Mouse (Mus musculus): ENCODE results near the gene Ankrd63. TPM values are rescaled to one million over a fixed set of nuclear protein-coding genes. Genes with fewer than 3 reads are reported as not detected.

The Ankrd63 gene
- total RNA-seq (2014; rRNA removed) (not detected in 2 replicates), polyA plus RNA-seq (2012; rRNA removed) (not detected in 2 replicates)

DNA sequence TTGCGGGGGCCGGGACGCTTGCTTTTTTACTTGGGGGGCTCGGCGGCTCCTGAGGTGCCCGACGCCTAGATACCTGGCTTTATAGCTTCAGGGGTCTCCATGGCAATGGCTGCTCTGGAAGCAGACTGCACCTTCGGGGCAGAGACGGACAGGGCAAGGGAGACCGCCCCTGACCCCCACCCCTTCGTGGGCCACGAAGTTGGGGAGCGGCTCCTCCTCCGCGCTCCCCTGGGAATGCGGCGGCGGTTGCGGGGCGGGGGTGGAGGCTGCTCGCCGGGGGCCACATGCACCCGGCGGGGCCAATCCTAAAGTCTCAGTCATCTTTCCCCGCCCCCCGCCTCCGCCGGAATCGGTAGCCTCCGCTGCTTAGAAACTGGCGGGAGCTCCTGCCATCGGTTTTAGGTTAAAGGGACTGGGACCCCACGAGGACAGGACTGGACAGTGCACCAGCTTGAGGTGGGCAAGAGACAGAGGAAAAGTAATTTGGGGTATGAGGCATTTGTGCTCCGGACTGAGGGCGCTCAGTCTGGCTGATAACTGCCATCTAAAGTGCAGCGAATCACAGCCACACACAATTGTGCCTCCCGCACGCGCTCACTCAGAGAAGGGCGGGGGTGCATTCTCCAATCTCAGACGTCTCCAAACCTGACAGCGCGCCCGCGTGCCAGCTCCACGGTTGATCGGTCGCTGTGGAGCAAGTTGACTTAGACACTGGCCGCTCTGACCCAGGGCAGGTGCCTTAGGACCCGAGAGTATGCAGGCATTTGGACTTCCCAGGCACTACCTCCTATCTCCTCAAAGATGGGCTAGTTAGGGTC, at the start of gene Ankrd63:
Gene Ankrd63, minus strand, starts transcription at position 51 of the 818 bp plus-strand sequence.
- H3K27ac ChIP-seq (replicated peaks; ENCODE audit: insufficient read depth, low read depth, low read length) = no peak within 1 kb of the TSS
- H3K4me3 ChIP-seq (ENCODE audit: insufficient read depth, low read depth, low read length) = peak within 1 kb of the TSS; percentile 65; the same call in 1 of the 2 replicates
- peaks cover 6% of the 10 kb centered on the region for H3K4me1 ChIP-seq (ENCODE audit: control insufficient read depth, insufficient read depth, low read length)
- peaks cover 27% of the 10 kb centered on the region for H3K27me3 ChIP-seq (ENCODE audit: control insufficient read depth, insufficient read depth, low read length)
- DNase-seq (ENCODE audit: extremely low read depth, low read depth, low spot score) = no peak
- WGBS = 4% methylated on average over 50 of the region's 50 CpGs
- TF ChIP-seq CTCF (IDR thresholded peaks at IDR 0.05; ENCODE audit: low read depth, low read length) (no peak), POLR2A (IDR thresholded peaks at IDR 0.05; ENCODE audit: extremely low read depth, insufficient read depth, low read length) (no peak)
- peak within 1 kb of the TSS; percentile 12 for H3K9ac ChIP-seq (ENCODE audit: low read depth, low read length)
- H3K36me3 ChIP-seq (ENCODE audit: control insufficient read depth, insufficient read depth, low read length) = no peaks in the 10 kb centered on the region
- H3K79me2 ChIP-seq (ENCODE audit: control insufficient read depth, insufficient read depth, low read length) = no peaks in the 10 kb centered on the region

DNA sequence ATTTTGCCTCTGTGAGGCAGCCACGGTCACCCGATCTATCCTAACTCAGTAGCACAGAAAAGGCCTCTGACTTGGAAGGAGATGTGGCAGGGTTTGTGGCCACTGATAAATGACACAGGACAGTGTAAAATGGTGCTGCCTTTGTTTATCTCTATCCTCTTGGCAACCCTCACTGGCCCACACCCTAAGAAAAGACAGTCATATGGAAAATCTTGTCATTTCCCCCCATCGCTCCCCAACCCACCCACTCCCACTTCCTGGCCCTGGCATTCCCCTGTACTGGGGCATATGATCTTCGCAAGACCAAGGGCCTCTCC, 49.0 kb upstream of the Ankrd63 start:
- Histone ChIP-seq H3K4me1 (ENCODE audit: control insufficient read depth, insufficient read depth, low read length) (peaks cover 2% of the 10 kb centered on the region; the same call in 1 of the 2 replicates), H3K36me3 (ENCODE audit: control insufficient read depth, insufficient read depth, low read length) (0 out of 2 replicates have a peak, but pooled peaks cover 2% of the 10 kb centered on the region), H3K4me3 (ENCODE audit: insufficient read depth, low read depth, low read length) (no peak overlapping the region), H3K9ac (ENCODE audit: low read depth, low read length) (no peak overlapping the region), H3K27me3 (ENCODE audit: control insufficient read depth, insufficient read depth, low read length) (no peaks in the 10 kb centered on the region), H3K27ac (replicated peaks; ENCODE audit: insufficient read depth, low read depth, low read length) (peak overlapping the region; percentile 13; the same call in 1 of the 2 replicates), H3K79me2 (ENCODE audit: control insufficient read depth, insufficient read depth, low read length) (no peaks in the 10 kb centered on the region)
- 72% methylated on average over 4 of the region's 4 CpGs for WGBS
- DNase-seq (ENCODE audit: extremely low read depth, low read depth, low spot score) = no peak
- TF ChIP-seq POLR2A (IDR thresholded peaks at IDR 0.05; ENCODE audit: extremely low read depth, insufficient read depth, low read length) (no peak), CTCF (IDR thresholded peaks at IDR 0.05; ENCODE audit: low read depth, low read length) (no peak)

DNA sequence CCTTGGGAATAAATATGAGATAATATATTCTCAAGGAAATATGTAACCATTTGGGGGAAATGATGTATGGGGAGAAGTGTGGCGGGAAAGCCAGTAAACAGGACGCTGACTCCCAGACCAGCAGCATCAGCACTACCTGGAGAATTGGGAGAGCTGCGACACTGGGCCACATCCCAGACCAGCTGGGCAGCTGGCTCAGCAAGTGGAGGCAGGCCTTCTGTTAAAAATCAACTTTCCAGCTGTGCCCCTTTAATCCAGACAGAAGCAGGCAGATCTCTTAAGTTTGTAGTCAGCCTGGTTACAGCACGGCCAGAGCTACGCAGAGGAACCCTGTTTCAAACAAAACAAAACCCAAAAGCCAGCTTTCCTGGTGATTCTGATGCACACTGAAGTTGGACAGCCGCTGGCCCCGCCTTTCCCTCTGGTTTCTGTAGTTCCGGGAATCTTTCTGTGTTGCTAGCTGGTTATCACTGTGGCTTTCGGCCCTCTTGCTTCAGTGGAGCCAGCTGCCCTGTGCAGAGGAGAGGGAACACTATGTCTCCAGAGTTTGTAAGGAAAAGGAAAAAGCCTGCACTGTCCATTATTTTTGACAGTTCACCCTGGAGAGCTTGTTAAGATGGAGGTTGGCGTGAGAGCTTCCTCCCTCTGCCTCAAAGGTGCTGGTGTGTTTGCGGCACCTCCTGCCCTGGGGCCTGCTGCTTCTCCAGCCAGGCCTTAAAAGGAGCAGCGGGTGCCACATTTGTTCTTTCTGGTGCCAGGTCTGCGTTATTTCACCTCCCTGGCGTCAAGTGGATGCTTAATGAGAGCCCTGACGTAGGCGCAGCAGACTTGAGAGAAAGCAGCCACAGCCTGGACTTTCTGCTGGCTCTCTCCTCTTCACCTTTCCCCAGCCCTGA, 48.4 kb upstream of the Ankrd63 start:
- WGBS = 64% methylated on average over 16 of the region's 16 CpGs
- TF ChIP-seq POLR2A (IDR thresholded peaks at IDR 0.05; ENCODE audit: extremely low read depth, insufficient read depth, low read length) (no peak), CTCF (IDR thresholded peaks at IDR 0.05; ENCODE audit: low read depth, low read length) (no peak)
- Histone ChIP-seq H3K27me3 (ENCODE audit: control insufficient read depth, insufficient read depth, low read length) (no peaks in the 10 kb centered on the region), H3K4me3 (ENCODE audit: insufficient read depth, low read depth, low read length) (no peak overlapping the region), H3K79me2 (ENCODE audit: control insufficient read depth, insufficient read depth, low read length) (no peaks in the 10 kb centered on the region), H3K27ac (replicated peaks; ENCODE audit: insufficient read depth, low read depth, low read length) (peak overlapping the region; percentile 13; the same call in 1 of the 2 replicates), H3K9ac (ENCODE audit: low read depth, low read length) (no peak overlapping the region), H3K36me3 (ENCODE audit: control insufficient read depth, insufficient read depth, low read length) (0 out of 2 replicates have a peak, but pooled peaks cover 2% of the 10 kb centered on the region), H3K4me1 (ENCODE audit: control insufficient read depth, insufficient read depth, low read length) (peaks cover 2% of the 10 kb centered on the region; the same call in 1 of the 2 replicates)
- no peak for DNase-seq (ENCODE audit: extremely low read depth, low read depth, low spot score)

DNA sequence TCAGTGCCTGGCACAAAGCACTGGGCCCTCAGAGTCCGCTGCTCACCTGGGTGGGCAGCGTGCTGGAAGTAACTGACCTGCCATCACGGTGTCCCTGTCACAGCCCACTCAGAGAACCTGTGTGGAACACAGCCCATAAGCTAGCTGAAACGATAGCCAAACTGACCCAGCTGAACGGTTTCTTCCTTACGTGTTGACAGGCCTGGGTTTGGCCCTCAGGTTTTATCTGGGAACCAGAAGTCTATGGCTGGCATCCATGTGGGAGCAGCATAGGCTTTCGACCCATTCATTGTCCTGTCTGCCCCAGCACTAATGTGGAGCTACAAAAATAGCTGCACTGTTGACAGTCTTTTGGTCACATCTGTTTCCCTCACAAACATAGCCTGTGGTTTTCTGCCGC, 46.7 kb upstream of the Ankrd63 start:
- Histone ChIP-seq H3K4me1 (ENCODE audit: control insufficient read depth, insufficient read depth, low read length) (peaks cover 2% of the 10 kb centered on the region; the same call in 1 of the 2 replicates), H3K27ac (replicated peaks; ENCODE audit: insufficient read depth, low read depth, low read length) (no peak overlapping the region), H3K27me3 (ENCODE audit: control insufficient read depth, insufficient read depth, low read length) (no peaks in the 10 kb centered on the region), H3K9ac (ENCODE audit: low read depth, low read length) (no peak overlapping the region), H3K79me2 (ENCODE audit: control insufficient read depth, insufficient read depth, low read length) (0 out of 2 replicates have a peak, but pooled peaks cover 8% of the 10 kb centered on the region), H3K36me3 (ENCODE audit: control insufficient read depth, insufficient read depth, low read length) (0 out of 2 replicates have a peak, but pooled peaks cover 2% of the 10 kb centered on the region), H3K4me3 (ENCODE audit: insufficient read depth, low read depth, low read length) (no peak overlapping the region)
- WGBS = 89% methylated on average over 8 of the region's 8 CpGs
- DNase-seq (ENCODE audit: extremely low read depth, low read depth, low spot score) = no peak
- no peak for TF ChIP-seq CTCF (IDR thresholded peaks at IDR 0.05; ENCODE audit: low read depth, low read length)

DNA sequence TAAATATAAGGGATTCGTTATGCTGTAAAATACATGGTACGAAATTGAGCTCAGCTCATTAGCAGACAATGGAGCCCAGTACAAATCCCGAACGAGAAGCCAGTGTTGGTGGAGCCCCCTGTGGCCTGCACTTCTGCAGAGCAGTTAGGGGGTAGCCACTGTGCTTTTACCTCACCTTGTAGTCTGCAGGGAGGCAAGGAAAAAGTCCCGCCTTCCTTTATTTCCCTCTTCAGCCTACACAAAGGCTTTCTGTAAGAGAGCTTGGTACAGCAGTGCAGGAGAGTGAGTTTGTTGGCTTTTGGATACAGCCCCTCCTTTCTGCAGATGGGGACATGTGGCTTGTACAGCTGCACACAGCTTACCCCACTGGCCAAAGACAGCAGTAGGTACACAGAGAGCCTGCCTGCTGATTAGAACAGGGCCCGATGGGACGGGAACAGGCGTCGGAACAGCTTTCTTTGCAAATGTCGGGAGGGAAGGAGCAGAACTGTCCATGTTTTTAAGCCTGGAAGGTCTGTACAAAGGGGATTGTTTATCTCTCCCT, 45.6 kb upstream of the Ankrd63 start:
- 89% methylated on average over 10 of the region's 10 CpGs for WGBS
- H3K4me1 ChIP-seq (ENCODE audit: control insufficient read depth, insufficient read depth, low read length) = peaks cover 7% of the 10 kb centered on the region; the same call in 1 of the 2 replicates
- H3K9ac ChIP-seq (ENCODE audit: low read depth, low read length) = no peak overlapping the region
- H3K4me3 ChIP-seq (ENCODE audit: insufficient read depth, low read depth, low read length) = no peak overlapping the region
- TF ChIP-seq CTCF (IDR thresholded peaks at IDR 0.05; ENCODE audit: low read depth, low read length) = no peak
- TF ChIP-seq POLR2A (IDR thresholded peaks at IDR 0.05; ENCODE audit: extremely low read depth, insufficient read depth, low read length) = no peak
- no peak for DNase-seq (ENCODE audit: extremely low read depth, low read depth, low spot score)
- H3K36me3 ChIP-seq (ENCODE audit: control insufficient read depth, insufficient read depth, low read length) = 0 out of 2 replicates have a peak, but pooled peaks cover 2% of the 10 kb centered on the region
- no peak overlapping the region for H3K27ac ChIP-seq (replicated peaks; ENCODE audit: insufficient read depth, low read depth, low read length)
- no peaks in the 10 kb centered on the region for H3K27me3 ChIP-seq (ENCODE audit: control insufficient read depth, insufficient read depth, low read length)
- H3K79me2 ChIP-seq (ENCODE audit: control insufficient read depth, insufficient read depth, low read length) = 0 out of 2 replicates have a peak, but pooled peaks cover 8% of the 10 kb centered on the region
